Mouse (Mus musculus): ENCODE measurements at regions not wholly inside any gene's neighbourhood (a gene's known extent, or its start where the extent isn't known, plus 50 kb on each side); places are given as distances from the start of the nearest gene placed in this dataset.

DNA sequence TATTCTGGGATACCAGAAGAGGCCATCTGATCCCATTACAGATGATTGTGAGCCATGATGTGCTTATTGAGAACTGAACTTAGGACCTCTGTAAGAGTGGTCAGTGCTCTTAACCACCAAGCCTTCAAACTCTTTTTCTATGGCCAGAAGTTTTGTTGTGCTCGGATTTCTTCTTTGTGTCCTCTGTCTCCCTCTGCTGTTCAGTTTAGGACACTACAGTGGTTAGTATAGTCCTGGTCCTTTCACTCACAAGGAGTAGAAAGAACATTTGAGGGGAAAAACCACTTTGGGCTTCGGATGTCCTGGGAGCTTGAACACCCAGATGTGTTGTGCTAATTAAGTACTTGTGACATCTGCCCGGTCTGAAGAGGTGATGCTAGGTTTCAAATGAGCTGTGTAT lies 310.4 kb upstream of the Stxbp6 start:
- no peak overlapping the region for H3K4me3 ChIP-seq
- no peaks in the 10 kb centered on the region for H3K9me3 ChIP-seq (replicated peaks)
- H3K4me1 ChIP-seq (replicated peaks) = no peaks in the 10 kb centered on the region
- no peak overlapping the region for H3K9ac ChIP-seq
- WGBS = 57% methylated on average over 3 of the region's 3 CpGs
- no peak overlapping the region for H3K27ac ChIP-seq
- no peak overlapping the region for H3K4me2 ChIP-seq
- H3K27me3 ChIP-seq = no peaks in the 10 kb centered on the region
- H3K36me3 ChIP-seq = no peaks in the 10 kb centered on the region
- ATAC-seq (replicated peaks; ENCODE audit: insufficient number of reproducible peaks, insufficient read depth, low FRiP score, low read depth) = no peak

Measured in heart, embryonic 15.5 days (tissue).